In genomic region chr5:122644111-122644607, GRCm38 (mm10) we compare ENCODE assay signal across 8 mouse cellular contexts. TPM values are rescaled to one million over a fixed set of nuclear protein-coding genes. Genes with fewer than 3 reads are reported as not detected.
DNase-seq lines count a peak whose midpoint lies in the region; ATAC-seq and TF ChIP-seq lines count a peak whose summit lies in the region.

No protein-coding gene starts in this region.

- H3K4me3 ChIP-seq in forebrain, postnatal 0 days (ENCODE audit: low read depth, low read length): no peak overlapping the region
- H3K4me3 ChIP-seq in forebrain, embryonic 13.5 days: no peak overlapping the region
- H3K4me3 ChIP-seq in bone marrow macrophage, adult 2 months (ENCODE audit: insufficient read depth, low read length): peak overlapping the region; percentile 88
- no peak overlapping the region; the same call in 1 of the 2 replicates for H3K4me3 ChIP-seq in hindbrain, embryonic 10.5 days
- peak overlapping the region; percentile 93 for H3K4me3 ChIP-seq in lung, adult 2 months (replicated peaks; ENCODE audit: extremely low read depth, low read depth, low read length)
- peak overlapping the region; percentile 57 for H3K4me3 ChIP-seq in small intestine, adult 2 months (ENCODE audit: low read depth, low read length)

- no peaks in the 10 kb centered on the region for H3K9me3 ChIP-seq in forebrain, postnatal 0 days (ENCODE audit: low read length)
- H3K9me3 ChIP-seq in forebrain, embryonic 13.5 days (replicated peaks): no peaks in the 10 kb centered on the region
- H3K9me3 ChIP-seq in hindbrain, embryonic 10.5 days: no peaks in the 10 kb centered on the region

- TF ChIP-seq POLR2A in bone marrow macrophage, adult 2 months (IDR thresholded peaks at IDR 0.05; ENCODE audit: borderline replicate concordance, low read depth, low read length): no peak
- TF ChIP-seq POLR2A in lung, adult 2 months (IDR thresholded peaks at IDR 0.05; ENCODE audit: borderline replicate concordance, extremely low read depth, low read depth, low read length): no peak
- TF ChIP-seq POLR2A in small intestine, adult 2 months (IDR thresholded peaks at IDR 0.05; ENCODE audit: low read depth, low read length): no peak

- no peak for DNase-seq in forebrain, postnatal 0 days
- peak; percentile 61 for DNase-seq in CD4-positive helper T cell, adult 2 months (ENCODE audit: low read depth, low spot score)
- no peak for DNase-seq in hindbrain, embryonic 10.5 days (ENCODE audit: low spot score)
- peak; percentile 58 for DNase-seq in lung, adult 2 months
- DNase-seq in retina, postnatal 1 day: no peak

- H3K36me3 ChIP-seq in forebrain, postnatal 0 days (ENCODE audit: insufficient read depth): no peaks in the 10 kb centered on the region
- H3K36me3 ChIP-seq in forebrain, embryonic 13.5 days (ENCODE audit: poor library complexity, severe bottlenecking): no peaks in the 10 kb centered on the region
- no peaks in the 10 kb centered on the region for H3K36me3 ChIP-seq in hindbrain, embryonic 10.5 days
- H3K36me3 ChIP-seq in small intestine, adult 2 months (ENCODE audit: control insufficient read depth, insufficient read depth, low read length): no peaks in the 10 kb centered on the region

- TF ChIP-seq CTCF in forebrain, postnatal 0 days (IDR thresholded peaks at IDR 0.05; ENCODE audit: low read depth): no peak
- TF ChIP-seq CTCF in bone marrow macrophage, adult 2 months (IDR thresholded peaks at IDR 0.05; ENCODE audit: low read depth, low read length): no peak
- TF ChIP-seq CTCF in lung, adult 2 months (IDR thresholded peaks at IDR 0.05; ENCODE audit: insufficient read depth, low read length): no peak
- no peak for TF ChIP-seq CTCF in small intestine, adult 2 months (IDR thresholded peaks at IDR 0.05; ENCODE audit: extremely low read depth, insufficient read length, insufficient replicate concordance, low read depth, low read length)

- peak overlapping the region; percentile 5; the same call in 1 of the 2 replicates for H3K4me2 ChIP-seq in forebrain, postnatal 0 days (ENCODE audit: low read depth)
- H3K4me2 ChIP-seq in forebrain, embryonic 13.5 days: no peak overlapping the region

- ATAC-seq in forebrain, postnatal 0 days: peak; percentile 27; the same call in 1 of the 2 replicates
- no peak for ATAC-seq in forebrain, embryonic 13.5 days

- WGBS in forebrain, postnatal 0 days: 69% methylated on average over 15 of the region's 15 CpGs
- WGBS in forebrain, embryonic 13.5 days: 81% methylated on average over 15 of the region's 15 CpGs
- 84% methylated on average over 15 of the region's 15 CpGs for WGBS in hindbrain, embryonic 10.5 days
- 21% methylated on average over 15 of the region's 15 CpGs for WGBS in lung, adult 2 months
- WGBS in small intestine, adult 2 months: 44% methylated on average over 15 of the region's 15 CpGs

- H3K4me1 ChIP-seq in forebrain, postnatal 0 days (ENCODE audit: insufficient read depth): no peaks in the 10 kb centered on the region
- H3K4me1 ChIP-seq in forebrain, embryonic 13.5 days: peaks cover 2% of the 10 kb centered on the region; the same call in 1 of the 2 replicates
- H3K4me1 ChIP-seq in bone marrow macrophage, adult 2 months (ENCODE audit: control insufficient read depth, insufficient read depth, low read length): peaks cover 9% of the 10 kb centered on the region; the same call in 1 of the 2 replicates
- peaks cover 15% of the 10 kb centered on the region for H3K4me1 ChIP-seq in hindbrain, embryonic 10.5 days (replicated peaks)
- H3K4me1 ChIP-seq in lung, adult 2 months (ENCODE audit: control insufficient read depth, insufficient read depth, low read length): peaks cover 5% of the 10 kb centered on the region
- H3K4me1 ChIP-seq in small intestine, adult 2 months (ENCODE audit: control insufficient read depth, insufficient read depth, insufficient read length, low read length): peaks cover 6% of the 10 kb centered on the region

- H3K9ac ChIP-seq in forebrain, postnatal 0 days: no peak overlapping the region
- no peak overlapping the region for H3K9ac ChIP-seq in forebrain, embryonic 13.5 days

- H3K27me3 ChIP-seq in forebrain, postnatal 0 days (ENCODE audit: insufficient read depth, low read length): no peaks in the 10 kb centered on the region
- H3K27me3 ChIP-seq in forebrain, embryonic 13.5 days: no peaks in the 10 kb centered on the region
- H3K27me3 ChIP-seq in hindbrain, embryonic 10.5 days (ENCODE audit: insufficient read depth, poor library complexity, severe bottlenecking): no peaks in the 10 kb centered on the region
- H3K27me3 ChIP-seq in small intestine, adult 2 months (ENCODE audit: control insufficient read depth, insufficient read depth, low read length): no peaks in the 10 kb centered on the region

- no peak overlapping the region for H3K27ac ChIP-seq in forebrain, postnatal 0 days (ENCODE audit: low read depth, low read length)
- no peak overlapping the region for H3K27ac ChIP-seq in forebrain, embryonic 13.5 days
- H3K27ac ChIP-seq in bone marrow macrophage, adult 2 months (ENCODE audit: insufficient read depth, low read depth, low read length): peak overlapping the region; percentile 95
- peak overlapping the region; percentile 73 for H3K27ac ChIP-seq in hindbrain, embryonic 10.5 days
- H3K27ac ChIP-seq in small intestine, adult 2 months (ENCODE audit: insufficient read depth, low read depth, low read length): peak overlapping the region; percentile 74

RNA-seq across cellular contexts. Expression of gene P2rx7, which starts 0.4 kb away (rescaled TPM):
- 6.0 and 7.2 TPM in 2 replicates for total RNA-seq in forebrain, postnatal 0 days (2014; rRNA removed)
- 1.9 and 2.7 TPM in 2 replicates for polyA plus RNA-seq in forebrain, postnatal 0 days (2015; fragmentation: Nextera tagmentation; extraction: Ambion mirVana)
- 0.69 and 0.85 TPM in 2 replicates for polyA plus RNA-seq in forebrain, embryonic 13.5 days (2015; fragmentation: Nextera tagmentation; extraction: Ambion mirVana)
- 78.0 and 80.3 TPM in 2 replicates for polyA plus RNA-seq in bone marrow macrophage, adult 2 months (2012; ENCODE audit: insufficient read depth, insufficient read length, missing spikeins)
- 0.73 and 2.1 TPM in 2 replicates for polyA plus RNA-seq in hindbrain, embryonic 10.5 days (2016; fragmentation: Nextera tagmentation; extraction: Ambion mirVana)
- 36.5 and 53.2 TPM in 2 replicates for polyA plus RNA-seq in lung, adult 2 months (2012; rRNA removed)
- polyA plus RNA-seq in small intestine, adult 2 months (2012; rRNA removed): 12.0 and 24.3 TPM in 2 replicates

RNA-seq across cellular contexts. Expression of gene Ift81, which starts 29.8 kb away (rescaled TPM):
- 46.0 and 48.1 TPM in 2 replicates for total RNA-seq in forebrain, postnatal 0 days (2014; rRNA removed)
- polyA plus RNA-seq in forebrain, postnatal 0 days (2015; fragmentation: Nextera tagmentation; extraction: Ambion mirVana): 62.9 and 67.0 TPM in 2 replicates
- polyA plus RNA-seq in forebrain, embryonic 13.5 days (2015; fragmentation: Nextera tagmentation; extraction: Ambion mirVana): 63.2 and 69.7 TPM in 2 replicates
- polyA plus RNA-seq in bone marrow macrophage, adult 2 months (2012; ENCODE audit: insufficient read depth, insufficient read length, missing spikeins): 7.7 and 8.5 TPM in 2 replicates
- 39.6 and 45.3 TPM in 2 replicates for polyA plus RNA-seq in hindbrain, embryonic 10.5 days (2016; fragmentation: Nextera tagmentation; extraction: Ambion mirVana)
- 2.6 and 6.7 TPM in 2 replicates for polyA plus RNA-seq in lung, adult 2 months (2012; rRNA removed)
- 0.09 and 0.15 TPM in 2 replicates for polyA plus RNA-seq in small intestine, adult 2 months (2012; rRNA removed)

Comparison
In these comparisons a context has a peak if more than half of its experiments do, and no peak if none do; other contexts are left out.
1. DNase-seq: peak in CD4-positive helper T cell, adult 2 months (single experiment) and lung, adult 2 months (single experiment); none in forebrain, postnatal 0 days (single experiment), hindbrain, embryonic 10.5 days (single experiment) and retina, postnatal 1 day (single experiment).
2. H3K27ac ChIP-seq: peak in bone marrow macrophage, adult 2 months (single experiment), hindbrain, embryonic 10.5 days (single experiment) and small intestine, adult 2 months (single experiment); none in forebrain, postnatal 0 days (single experiment) and forebrain, embryonic 13.5 days (single experiment).
3. H3K4me3 ChIP-seq: peak in bone marrow macrophage, adult 2 months (single experiment), lung, adult 2 months (single experiment) and small intestine, adult 2 months (single experiment); none in forebrain, postnatal 0 days (single experiment), forebrain, embryonic 13.5 days (single experiment) and hindbrain, embryonic 10.5 days (single experiment).